Comparison of ENCODE assay signal across 8 mouse cellular contexts in the genomic region with DNA sequence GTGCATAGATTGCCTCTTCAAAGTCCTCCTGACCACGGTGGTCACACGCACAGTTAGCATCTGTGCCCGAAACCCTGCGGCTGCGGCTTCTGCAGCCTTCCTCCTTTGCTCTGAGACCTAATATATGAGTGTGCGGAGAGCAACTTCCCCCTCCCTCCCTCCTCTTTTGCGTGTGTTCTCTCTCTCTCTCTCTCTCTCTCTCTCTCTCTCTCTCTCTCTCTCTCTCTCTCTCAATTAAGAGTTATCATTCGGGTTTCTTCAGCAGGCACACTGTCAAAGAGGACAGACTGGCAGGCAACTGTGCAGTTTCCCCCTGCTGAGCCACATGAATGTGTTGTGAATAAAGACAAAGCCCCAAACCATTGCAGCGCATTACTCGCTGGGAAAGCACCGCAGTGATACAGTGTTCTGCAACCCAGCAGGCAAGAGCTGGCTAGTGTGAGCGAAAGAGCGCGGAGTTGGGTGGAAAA.
A peak's percentile ranks its signal among the peaks of the same experiment; 100 is the strongest.
DNase-seq lines count a peak whose midpoint lies in the region; ATAC-seq and TF ChIP-seq lines count a peak whose summit lies in the region.

No protein-coding gene starts in this region.

- H3K27ac ChIP-seq in heart, embryonic 11.5 days (ENCODE audit: low read depth, low read length) = no peak overlapping the region
- H3K27ac ChIP-seq in left cerebral cortex, adult 2 months = no peak overlapping the region
- peak overlapping the region; percentile 57 for H3K27ac ChIP-seq in neural tube, embryonic 13.5 days (replicated peaks)

- H3K4me2 ChIP-seq in heart, embryonic 11.5 days = peak overlapping the region; percentile 66
- H3K4me2 ChIP-seq in neural tube, embryonic 13.5 days = peak overlapping the region; percentile 58

- intact Hi-C loops in left cerebral cortex, adult 2 months (cut with DNase I) = no loop called here

- TF ChIP-seq CTCF in left cerebral cortex, adult 2 months (IDR thresholded peaks at IDR 0.05) = no peak

- H3K36me3 ChIP-seq in heart, embryonic 11.5 days (ENCODE audit: control insufficient read depth, insufficient read depth, low read length) = no peaks in the 10 kb centered on the region
- no peaks in the 10 kb centered on the region for H3K36me3 ChIP-seq in neural tube, embryonic 13.5 days

- H3K9ac ChIP-seq in heart, embryonic 11.5 days (ENCODE audit: low read depth, low read length) = peak overlapping the region; percentile 1; the same call in 1 of the 2 replicates
- H3K9ac ChIP-seq in neural tube, embryonic 13.5 days = peak overlapping the region; percentile 71

- H3K9me3 ChIP-seq in heart, embryonic 11.5 days (replicated peaks; ENCODE audit: control insufficient read depth, low read length) = no peaks in the 10 kb centered on the region
- H3K9me3 ChIP-seq in neural tube, embryonic 13.5 days = no peaks in the 10 kb centered on the region

- H3K4me3 ChIP-seq in heart, embryonic 11.5 days (ENCODE audit: low read depth, low read length) = peak overlapping the region; percentile 33
- no peak overlapping the region; the same call in 1 of the 2 replicates for H3K4me3 ChIP-seq in left cerebral cortex, adult 2 months
- H3K4me3 ChIP-seq in neural tube, embryonic 13.5 days = peak overlapping the region; percentile 39

- no peaks in the 10 kb centered on the region for H3K4me1 ChIP-seq in heart, embryonic 11.5 days (ENCODE audit: control insufficient read depth, insufficient read depth, low read length)
- H3K4me1 ChIP-seq in neural tube, embryonic 13.5 days (replicated peaks) = peaks cover 15% of the 10 kb centered on the region

- peak; percentile 72; the same call in 1 of the 2 replicates for ATAC-seq in heart, embryonic 11.5 days (replicated peaks; ENCODE audit: insufficient number of reproducible peaks, low FRiP score, low TSS enrichment)
- ATAC-seq in neural tube, embryonic 13.5 days (ENCODE audit: low read depth) = peak; percentile 97
- no peak for ATAC-seq in megakaryocyte progenitor cell, adult 5-6 weeks (replicated peaks; ENCODE audit: poor library complexity)

- WGBS in heart, embryonic 11.5 days (ENCODE audit: insufficient replicate concordance) = 3% methylated on average over 14 of the region's 14 CpGs
- WGBS in neural tube, embryonic 13.5 days = under 1% methylated on average over 14 of the region's 14 CpGs

- DNase-seq in heart, adult 11 months = no peak
- DNase-seq in brain, adult 2 months (ENCODE audit: low read depth, low spot score) = peak; percentile 54
- peak; percentile 4 to 10 for DNase-seq in frontal cortex, postnatal 25 days (ENCODE audit: low spot score in 2 of 2)
- DNase-seq in left cerebral cortex, adult 2 months (ENCODE audit: extremely low spot score in 1 of 2, low spot score in 2 of 2) = peak; percentile 18
- DNase-seq in adrenal gland, postnatal 25 days = no peak

- no peaks in the 10 kb centered on the region for H3K27me3 ChIP-seq in heart, embryonic 11.5 days (ENCODE audit: control insufficient read depth, insufficient read depth, low read length)
- no peaks in the 10 kb centered on the region for H3K27me3 ChIP-seq in neural tube, embryonic 13.5 days

Comparison
In these comparisons a context has a peak if more than half of its experiments do, and no peak if none do; other contexts are left out.
1. DNase-seq: peak in brain, adult 2 months (single experiment), frontal cortex, postnatal 25 days (2 of 2) and left cerebral cortex, adult 2 months (2 of 2); none in heart, adult 11 months (single experiment) and adrenal gland, postnatal 25 days (single experiment).